10 mouse cellular contexts compared by ENCODE assay signal in the genomic region with DNA sequence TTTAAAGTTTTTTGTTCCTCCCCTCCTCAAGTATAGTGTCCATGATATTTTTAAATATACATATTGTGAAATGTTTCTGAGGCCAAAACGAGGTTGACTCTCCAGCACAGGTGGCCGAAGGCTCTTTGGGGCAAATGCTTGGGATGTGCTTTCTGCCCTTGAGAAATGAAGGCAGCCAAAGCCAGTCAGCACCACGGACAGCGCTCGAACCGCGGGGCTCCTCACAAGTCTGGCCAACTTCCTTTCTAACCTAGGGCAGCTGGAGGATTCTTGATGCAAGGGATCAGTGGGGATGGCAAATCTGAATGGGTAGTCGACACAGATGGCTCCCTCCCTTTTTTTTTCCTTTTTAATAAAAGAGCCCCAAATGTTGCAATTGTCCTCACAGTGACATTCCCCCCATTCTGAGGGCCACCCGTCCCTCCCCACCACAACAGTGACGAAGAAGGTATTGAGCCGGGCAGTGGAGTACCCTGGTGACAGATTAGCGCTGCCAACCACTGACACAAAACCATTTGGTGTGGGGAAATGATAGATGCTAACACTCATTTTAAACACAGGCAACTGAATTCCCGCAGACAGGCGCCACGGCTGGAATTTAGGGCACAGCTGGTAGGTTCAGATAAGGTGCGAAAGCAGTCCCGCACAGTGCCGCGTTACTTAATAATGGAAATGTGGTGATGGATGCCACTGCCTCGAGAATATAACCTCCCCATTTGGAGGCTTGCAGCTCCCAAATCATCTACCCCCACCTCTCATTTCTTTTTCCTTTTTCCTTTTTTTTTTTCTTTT.
DNase-seq lines count a peak whose midpoint lies in the region; ATAC-seq lines count a peak whose summit lies in the region.
"Had no signal": no experiment of that assay in that cellular context is flagged by ENCODE, and none has a peak within 500 bp of the region (broad histone marks: within the 10 kb centered on the region; RNA-seq: fewer than 3 reads in every experiment).

No protein-coding gene starts in this region.

- H3K4me1 ChIP-seq in hindbrain, embryonic 13.5 days (replicated peaks): peaks cover 44% of the 10 kb centered on the region
- H3K4me1 ChIP-seq: embryonic facial prominence, embryonic 15.5 days had no signal

- no peaks in the 10 kb centered on the region for H3K27me3 ChIP-seq in hindbrain, embryonic 13.5 days
- H3K27me3 ChIP-seq: embryonic facial prominence, embryonic 15.5 days had no signal

- H3K36me3 ChIP-seq in hindbrain, embryonic 13.5 days: no peaks in the 10 kb centered on the region
- H3K36me3 ChIP-seq: embryonic facial prominence, embryonic 15.5 days had no signal

- DNase-seq in adrenal gland, adult (ENCODE audit: inconsistent age in 2 of 2, low spot score in 1 of 2): peak; percentile 24 to 76
- no peak for DNase-seq in adrenal gland, adult 8-10 months
- peak; percentile 54 for DNase-seq in right cerebral cortex, postnatal 4 days
- no peak for DNase-seq in right cerebral cortex, postnatal 25 days
- DNase-seq in yolk sac, embryonic 10.5 days (ENCODE audit: low spot score): peak; percentile 52
- no peak for DNase-seq in frontal cortex, postnatal 25 days (ENCODE audit: low spot score in 2 of 2)

- no peak overlapping the region for H3K9ac ChIP-seq in hindbrain, embryonic 13.5 days
- H3K9ac ChIP-seq: embryonic facial prominence, embryonic 15.5 days; liver, embryonic 14.5 days had no signal

- H3K4me3 ChIP-seq in hindbrain, embryonic 13.5 days: no peak overlapping the region
- H3K4me3 ChIP-seq: embryonic facial prominence, embryonic 15.5 days had no signal

- ATAC-seq in hindbrain, embryonic 13.5 days (ENCODE audit: low FRiP score): peak; percentile 53; the same call in 1 of the 2 replicates
- ATAC-seq in megakaryocyte-erythroid progenitor cell, adult 5-6 weeks (replicated peaks; ENCODE audit: low FRiP score, low TSS enrichment, poor library complexity, severe bottlenecking): peak; percentile 67; the same call in 1 of the 2 replicates

- 18% methylated on average over 20 of the region's 20 CpGs for WGBS in hindbrain, embryonic 13.5 days

- H3K9me3 ChIP-seq in hindbrain, embryonic 13.5 days: no peaks in the 10 kb centered on the region
- H3K9me3 ChIP-seq: embryonic facial prominence, embryonic 15.5 days had no signal

- H3K27ac ChIP-seq in hindbrain, embryonic 13.5 days: peak overlapping the region; percentile 52; the same call in 1 of the 2 replicates
- H3K27ac ChIP-seq: embryonic facial prominence, embryonic 15.5 days; liver, embryonic 14.5 days had no signal

- no peak overlapping the region for H3K4me2 ChIP-seq in hindbrain, embryonic 13.5 days
- H3K4me2 ChIP-seq: embryonic facial prominence, embryonic 15.5 days had no signal

Comparison
In these comparisons a context has a peak if more than half of its experiments do, and no peak if none do; other contexts are left out.
1. DNase-seq: peak in adrenal gland, adult (2 of 2), right cerebral cortex, postnatal 4 days (single experiment) and yolk sac, embryonic 10.5 days (single experiment); none in adrenal gland, adult 8-10 months (single experiment), right cerebral cortex, postnatal 25 days (single experiment) and frontal cortex, postnatal 25 days (0 of 2).